Comparison of ENCODE assay signal across 14 mouse cellular contexts in the genomic region with DNA sequence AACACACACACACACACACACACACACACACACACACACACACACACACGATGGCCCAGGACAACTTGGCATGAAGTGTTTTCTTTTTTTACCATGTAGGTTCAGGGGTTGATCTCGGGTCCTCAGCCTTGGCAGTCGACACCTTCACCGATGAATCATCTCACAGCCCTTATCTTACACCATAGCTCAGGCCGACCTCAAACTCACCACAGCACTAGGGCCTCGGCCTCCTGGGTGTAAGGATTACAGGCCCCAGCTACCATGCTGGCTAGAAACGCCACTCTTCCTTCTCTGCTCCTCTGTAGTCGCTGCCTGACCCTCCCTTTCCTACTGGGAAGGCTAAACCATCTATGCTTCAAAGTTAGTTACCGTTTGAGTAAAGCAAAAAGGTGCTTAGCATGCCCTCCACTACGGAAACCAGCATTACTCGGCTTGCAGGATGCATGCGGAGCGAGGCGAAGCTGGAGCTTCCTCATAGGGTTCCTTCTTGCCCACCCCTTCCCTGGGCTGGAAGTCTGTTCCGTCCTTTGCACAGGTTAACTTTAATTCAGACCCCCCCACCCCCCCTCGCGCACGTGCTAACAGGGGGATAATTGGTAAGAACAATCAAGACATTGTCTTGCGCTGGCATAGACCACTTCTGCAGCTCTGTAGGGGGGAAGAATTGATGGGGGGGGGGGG. TPM values are rescaled to one million over a fixed set of nuclear protein-coding genes. Genes with fewer than 3 reads are reported as not detected.
A peak's percentile ranks its signal among the peaks of the same experiment; 100 is the strongest.
DNase-seq lines count a peak whose midpoint lies in the region; ATAC-seq and TF ChIP-seq lines count a peak whose summit lies in the region.
"Had no signal": no experiment of that assay in that cellular context is flagged by ENCODE, and none has a peak within 500 bp of the region (broad histone marks: within the 10 kb centered on the region; RNA-seq: fewer than 3 reads in every experiment).

No protein-coding gene starts in this region.

- no peak for ATAC-seq in embryonic facial prominence, embryonic 11.5 days (replicated peaks; ENCODE audit: insufficient number of reproducible peaks, low FRiP score, low TSS enrichment, low read depth)
- peak; percentile 7; the same call in 1 of the 2 replicates for ATAC-seq in hindbrain, embryonic 14.5 days (ENCODE audit: low FRiP score)
- peak; percentile 24; the same call in 1 of the 2 replicates for ATAC-seq in neural tube, embryonic 11.5 days (ENCODE audit: insufficient read depth, low FRiP score, low TSS enrichment)

- H3K27me3 ChIP-seq in embryonic facial prominence, embryonic 11.5 days (ENCODE audit: control insufficient read depth, insufficient read depth, low read length): peaks cover 2% of the 10 kb centered on the region; the same call in 1 of the 2 replicates
- peaks cover 18% of the 10 kb centered on the region for H3K27me3 ChIP-seq in hindbrain, embryonic 14.5 days (ENCODE audit: control insufficient read depth, insufficient read depth, low read length)
- H3K27me3 ChIP-seq in neural tube, embryonic 11.5 days (ENCODE audit: control insufficient read depth, insufficient read depth, low read length): peaks cover 39% of the 10 kb centered on the region

- no peak for TF ChIP-seq CTCF in layer of hippocampus, adult 2 months (conservative IDR thresholded peaks at IDR 0.05)

- H3K4me1 ChIP-seq in embryonic facial prominence, embryonic 11.5 days (ENCODE audit: control insufficient read depth, insufficient read depth, low read length): peaks cover 8% of the 10 kb centered on the region
- H3K4me1 ChIP-seq in hindbrain, embryonic 14.5 days (replicated peaks; ENCODE audit: control insufficient read depth, insufficient read depth, low read length): peaks cover 34% of the 10 kb centered on the region
- H3K4me1 ChIP-seq in neural tube, embryonic 11.5 days (ENCODE audit: control insufficient read depth, insufficient read depth, low read length): peaks cover 14% of the 10 kb centered on the region

- peak overlapping the region; percentile 41; the same call in 1 of the 2 replicates for H3K9ac ChIP-seq in embryonic facial prominence, embryonic 11.5 days (replicated peaks; ENCODE audit: low read length)
- peak overlapping the region; percentile 45 for H3K9ac ChIP-seq in hindbrain, embryonic 14.5 days
- H3K9ac ChIP-seq in neural tube, embryonic 11.5 days (ENCODE audit: low read length): peak overlapping the region; percentile 35; the same call in 1 of the 2 replicates

- no peaks in the 10 kb centered on the region for H3K9me3 ChIP-seq in embryonic facial prominence, embryonic 11.5 days (replicated peaks; ENCODE audit: control insufficient read depth, low read length)
- H3K9me3 ChIP-seq in hindbrain, embryonic 14.5 days (ENCODE audit: control insufficient read depth, low read length): no peaks in the 10 kb centered on the region
- no peaks in the 10 kb centered on the region for H3K9me3 ChIP-seq in neural tube, embryonic 11.5 days (ENCODE audit: control insufficient read depth, low read length)

- H3K36me3 ChIP-seq in embryonic facial prominence, embryonic 11.5 days (replicated peaks; ENCODE audit: control insufficient read depth, insufficient read depth, low read depth, low read length): no peaks in the 10 kb centered on the region
- H3K36me3 ChIP-seq in hindbrain, embryonic 14.5 days (replicated peaks; ENCODE audit: control insufficient read depth, insufficient read depth): peaks cover 8% of the 10 kb centered on the region
- no peaks in the 10 kb centered on the region for H3K36me3 ChIP-seq in neural tube, embryonic 11.5 days (ENCODE audit: control insufficient read depth, insufficient read depth, low read length)

- intact Hi-C loops in gastrocnemius, postnatal 36 days (cut with DNase I): loop anchor here (5.0 kb wide), 1 partner anchor 117 kb away; no protein-coding TSS in a partner anchor

- H3K4me3 ChIP-seq in layer of hippocampus, adult 2 months: no peak overlapping the region
- no peak overlapping the region for H3K4me3 ChIP-seq in embryonic facial prominence, embryonic 11.5 days (ENCODE audit: low read depth, low read length)
- H3K4me3 ChIP-seq in hindbrain, embryonic 14.5 days (replicated peaks; ENCODE audit: low read length): no peak overlapping the region
- no peak overlapping the region for H3K4me3 ChIP-seq in neural tube, embryonic 11.5 days (ENCODE audit: low read depth, low read length)

- no peak overlapping the region for H3K4me2 ChIP-seq in embryonic facial prominence, embryonic 11.5 days (ENCODE audit: low read depth, low read length)
- H3K4me2 ChIP-seq in hindbrain, embryonic 14.5 days (replicated peaks): peak overlapping the region; percentile 17; the same call in 1 of the 2 replicates
- peak overlapping the region; percentile 9 for H3K4me2 ChIP-seq in neural tube, embryonic 11.5 days (ENCODE audit: low read depth)

- DNase-seq in layer of hippocampus, adult 2 months (ENCODE audit: low spot score in 2 of 2): no peak
- DNase-seq in layer of hippocampus, adult 9-11 months: no peak
- no peak for DNase-seq in embryonic facial prominence, embryonic 11.5 days (ENCODE audit: low spot score)
- no peak for DNase-seq in hindbrain, embryonic 14.5 days (ENCODE audit: low spot score)
- peak; percentile 54 for DNase-seq in neural tube, embryonic 11.5 days (ENCODE audit: low spot score)
- DNase-seq in thymus, postnatal 0 days (ENCODE audit: low spot score): no peak
- DNase-seq in gastrocnemius, postnatal 36 days: no peak
- no peak for DNase-seq in thymus, postnatal 10 days (ENCODE audit: low spot score in 2 of 2)
- DNase-seq: cerebellum, postnatal 36 days; heart, adult 18-20 months; kidney, adult 2 months; right cerebral cortex, postnatal 25 days; thymus, adult 18-20 months had no signal

- H3K27ac ChIP-seq in layer of hippocampus, adult 2 months: peak overlapping the region; percentile 87
- H3K27ac ChIP-seq in embryonic facial prominence, embryonic 11.5 days (replicated peaks; ENCODE audit: low read depth, low read length): peak overlapping the region; percentile 52
- peak overlapping the region; percentile 84 for H3K27ac ChIP-seq in hindbrain, embryonic 14.5 days
- H3K27ac ChIP-seq in neural tube, embryonic 11.5 days (ENCODE audit: low read depth, low read length): peak overlapping the region; percentile 63; the same call in 1 of the 2 replicates
- H3K27ac ChIP-seq: macrophage had no signal

- 14% methylated on average over 19 of the region's 19 CpGs for WGBS in embryonic facial prominence, embryonic 11.5 days
- 8% methylated on average over 19 of the region's 19 CpGs for WGBS in hindbrain, embryonic 14.5 days
- WGBS in neural tube, embryonic 11.5 days: 14% methylated on average over 19 of the region's 19 CpGs

RNA-seq across cellular contexts. Expression of a gene that starts 18.0 kb away (rescaled TPM):
- 10 to 100 TPM; 59.0 to 62.4 TPM for total RNA-seq in layer of hippocampus, adult 2 months (2021)
- 14.5 and 16.6 TPM in 2 replicates for polyA plus RNA-seq in embryonic facial prominence, embryonic 11.5 days (2014; fragmentation: Nextera tagmentation; extraction: Ambion mirVana)
- polyA plus RNA-seq in hindbrain, embryonic 14.5 days (2014; fragmentation: Nextera tagmentation; extraction: Ambion mirVana): 14.2 and 15.4 TPM in 2 replicates
- 17.8 and 19.6 TPM in 2 replicates for polyA plus RNA-seq in neural tube, embryonic 11.5 days (2014; fragmentation: Nextera tagmentation; extraction: Ambion mirVana)
- 15.1 and 18.4 TPM in 2 replicates for polyA plus RNA-seq in thymus, postnatal 0 days (2015; fragmentation: Nextera tagmentation; extraction: Ambion mirVana)
- total RNA-seq in gastrocnemius, postnatal 36 days (2021): 10 to 100 TPM; 10.7 to 14.1 TPM

RNA-seq across cellular contexts. Expression of a gene that starts 34.0 kb away (rescaled TPM):
- 100 to 1,000 TPM; 154 to 159 TPM for total RNA-seq in layer of hippocampus, adult 2 months (2021)
- polyA plus RNA-seq in embryonic facial prominence, embryonic 11.5 days (2014; fragmentation: Nextera tagmentation; extraction: Ambion mirVana): 1.5 and 2.1 TPM in 2 replicates
- polyA plus RNA-seq in hindbrain, embryonic 14.5 days (2014; fragmentation: Nextera tagmentation; extraction: Ambion mirVana): 110 TPM in 2 replicates
- 12.4 and 13.8 TPM in 2 replicates for polyA plus RNA-seq in neural tube, embryonic 11.5 days (2014; fragmentation: Nextera tagmentation; extraction: Ambion mirVana)
- 0.26 TPM in 2 replicates for polyA plus RNA-seq in thymus, postnatal 0 days (2015; fragmentation: Nextera tagmentation; extraction: Ambion mirVana)
- total RNA-seq in gastrocnemius, postnatal 36 days (2021): under 1 TPM in 1 of 2 experiments, not detected in 1; 0.10 TPM
- polyA plus RNA-seq: macrophage had no signal
